Mouse (Mus musculus): Measurements from ENCODE around the gene Arhgef3. TPM values are rescaled to one million over a fixed set of nuclear protein-coding genes. Genes with fewer than 3 reads are reported as not detected.

The Arhgef3 gene
- total RNA-seq, 1 experiment = 7.6 TPM

GRCm38 (mm10) chr14:27175343-27175742 is 60.6 kb downstream of the Arhgef3 start:
- Histone ChIP-seq H3K27ac (ENCODE audit: insufficient read depth, low read depth, low read length, poor library complexity, severe bottlenecking) (no peak overlapping the region), H3K4me1 (ENCODE audit: control insufficient read depth in 2 of 2, insufficient read depth in 2 of 2, low read length in 2 of 2, poor library complexity in 1 of 2) (peaks cover 3 to 15% of the 10 kb centered on the region in 2 experiments; a peak in 2 of 4 replicates), H3K9ac (ENCODE audit: insufficient read depth, low read depth, low read length, poor library complexity, severe bottlenecking) (no peak overlapping the region), H3K36me3 (ENCODE audit: control insufficient read depth, insufficient read depth, low read length, poor library complexity, severe bottlenecking) (no peaks in the 10 kb centered on the region), H3K4me3 (ENCODE audit: insufficient read depth in 1 of 2, low read depth in 1 of 2, low read length in 2 of 2, poor library complexity in 1 of 2, severe bottlenecking in 1 of 2) (no peak overlapping the region), H3K9me3 (ENCODE audit: control insufficient read depth, insufficient read depth, low read depth, low read length) (no peaks in the 10 kb centered on the region)
- TF ChIP-seq MAFK (IDR thresholded peaks at IDR 0.05; ENCODE audit: insufficient read depth, low read depth, low read length) (no peak), ZC3H11A (IDR thresholded peaks at IDR 0.05; ENCODE audit: borderline replicate concordance, low read depth, low read length) (no peak), ZNF384 (IDR thresholded peaks at IDR 0.05; ENCODE audit: low read depth, low read length) (no peak), CHD2 (IDR thresholded peaks at IDR 0.05; ENCODE audit: low read depth, low read length) (no peak), HCFC1 (IDR thresholded peaks at IDR 0.05; ENCODE audit: borderline replicate concordance, insufficient read depth, low read length) (no peak)
- in situ Hi-C loops (cut with MboI; ENCODE audit: low sequenced_read_pairs in 2 of 2, unreplicated experiment in 2 of 2) = loop anchor here (25.0 kb wide), 1 partner anchor 562 kb away; no protein-coding TSS in a partner anchor
- DNase-seq (ENCODE audit: low read depth, low spot score) = no peak

- Histone ChIP-seq H3K4me3 (ENCODE audit: insufficient read depth in 1 of 2, low read depth in 1 of 2, low read length in 2 of 2, poor library complexity in 1 of 2, severe bottlenecking in 1 of 2) (no peak overlapping the region), H3K27ac (ENCODE audit: insufficient read depth, low read depth, low read length, poor library complexity, severe bottlenecking) (no peak overlapping the region), H3K4me1 (ENCODE audit: control insufficient read depth in 2 of 2, insufficient read depth in 2 of 2, low read length in 2 of 2, poor library complexity in 1 of 2) (peaks cover 3 to 19% of the 10 kb centered on the region in 2 experiments; a peak in 2 of 4 replicates), H3K36me3 (ENCODE audit: control insufficient read depth, insufficient read depth, low read length, poor library complexity, severe bottlenecking) (no peaks in the 10 kb centered on the region), H3K9ac (ENCODE audit: insufficient read depth, low read depth, low read length, poor library complexity, severe bottlenecking) (no peak overlapping the region), H3K9me3 (ENCODE audit: control insufficient read depth, insufficient read depth, low read depth, low read length) (no peaks in the 10 kb centered on the region)
- in situ Hi-C loops (cut with MboI; ENCODE audit: low sequenced_read_pairs in 2 of 2, unreplicated experiment in 2 of 2) = loop anchor here (25.0 kb wide), 1 partner anchor 559 kb away; no protein-coding TSS in a partner anchor
- DNase-seq (ENCODE audit: low read depth, low spot score) = no peak
- TF ChIP-seq ZC3H11A (IDR thresholded peaks at IDR 0.05; ENCODE audit: borderline replicate concordance, low read depth, low read length) (no peak), ZNF384 (IDR thresholded peaks at IDR 0.05; ENCODE audit: low read depth, low read length) (no peak), CHD2 (IDR thresholded peaks at IDR 0.05; ENCODE audit: low read depth, low read length) (no peak), MAFK (IDR thresholded peaks at IDR 0.05; ENCODE audit: insufficient read depth, low read depth, low read length) (no peak), HCFC1 (IDR thresholded peaks at IDR 0.05; ENCODE audit: borderline replicate concordance, insufficient read depth, low read length) (no peak)
Observed at GRCm38 (mm10) chr14:27177800-27178559, 63.3 kb downstream of the Arhgef3 start.

DNA sequence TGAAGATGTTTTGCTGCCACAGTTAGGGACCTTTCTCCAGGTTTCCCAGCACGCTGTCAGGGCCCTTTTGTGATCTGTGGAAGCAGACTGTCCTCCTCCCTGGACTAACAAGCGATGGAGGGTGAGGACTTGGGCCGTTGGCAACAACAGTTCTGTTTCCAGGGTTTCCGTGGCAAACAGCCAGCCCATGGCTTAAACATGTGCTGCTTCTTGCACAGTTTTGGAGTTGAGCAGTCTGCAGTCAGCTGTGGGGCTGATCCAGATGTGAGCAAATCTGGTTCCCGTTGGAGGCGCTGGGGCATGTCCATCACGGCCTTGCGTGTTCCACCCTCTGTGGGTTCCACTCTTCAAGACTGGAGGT is 63.8 kb downstream of the Arhgef3 start:
- in situ Hi-C loops (cut with MboI; ENCODE audit: low sequenced_read_pairs in 2 of 2, unreplicated experiment in 2 of 2) = loop anchor here (25.0 kb wide), 1 partner anchor 559 kb away; no protein-coding TSS in a partner anchor
- peaks cover 3 to 19% of the 10 kb centered on the region in 2 experiments; a peak in 2 of 4 replicates for H3K4me1 ChIP-seq (ENCODE audit: control insufficient read depth in 2 of 2, insufficient read depth in 2 of 2, low read length in 2 of 2, poor library complexity in 1 of 2)
- no peaks in the 10 kb centered on the region for H3K9me3 ChIP-seq (ENCODE audit: control insufficient read depth, insufficient read depth, low read depth, low read length)
- no peaks in the 10 kb centered on the region for H3K36me3 ChIP-seq (ENCODE audit: control insufficient read depth, insufficient read depth, low read length, poor library complexity, severe bottlenecking)
- no peak overlapping the region for H3K4me3 ChIP-seq (ENCODE audit: insufficient read depth in 1 of 2, low read depth in 1 of 2, low read length in 2 of 2, poor library complexity in 1 of 2, severe bottlenecking in 1 of 2)
- DNase-seq (ENCODE audit: low read depth, low spot score) = no peak
- TF ChIP-seq MAFK (IDR thresholded peaks at IDR 0.05; ENCODE audit: insufficient read depth, low read depth, low read length) (no peak), HCFC1 (IDR thresholded peaks at IDR 0.05; ENCODE audit: borderline replicate concordance, insufficient read depth, low read length) (no peak), CHD2 (IDR thresholded peaks at IDR 0.05; ENCODE audit: low read depth, low read length) (no peak), ZC3H11A (IDR thresholded peaks at IDR 0.05; ENCODE audit: borderline replicate concordance, low read depth, low read length) (no peak), ZNF384 (IDR thresholded peaks at IDR 0.05; ENCODE audit: low read depth, low read length) (no peak)
- no peak overlapping the region for H3K9ac ChIP-seq (ENCODE audit: insufficient read depth, low read depth, low read length, poor library complexity, severe bottlenecking)
- H3K27ac ChIP-seq (ENCODE audit: insufficient read depth, low read depth, low read length, poor library complexity, severe bottlenecking) = no peak overlapping the region; the same call in 1 of the 2 replicates

GRCm38 (mm10) chr14:27179771-27180170 is 65.1 kb downstream of the Arhgef3 start:
- no peak for TF ChIP-seq ZC3H11A (IDR thresholded peaks at IDR 0.05; ENCODE audit: borderline replicate concordance, low read depth, low read length)
- TF ChIP-seq CHD2 (IDR thresholded peaks at IDR 0.05; ENCODE audit: low read depth, low read length) = no peak
- TF ChIP-seq ZNF384 (IDR thresholded peaks at IDR 0.05; ENCODE audit: low read depth, low read length) = no peak
- no peak for TF ChIP-seq MAFK (IDR thresholded peaks at IDR 0.05; ENCODE audit: insufficient read depth, low read depth, low read length)
- no peak for TF ChIP-seq HCFC1 (IDR thresholded peaks at IDR 0.05; ENCODE audit: borderline replicate concordance, insufficient read depth, low read length)
- in situ Hi-C loops (cut with MboI; ENCODE audit: low sequenced_read_pairs in 2 of 2, unreplicated experiment in 2 of 2) = loop anchor here (5.0 to 25.0 kb wide), 3 partner anchors 67 to 558 kb away; partner anchors contain the start of gene Arhgef3 (in 1 of the 2)

More at GRCm38 (mm10) chr14:27179771-27180170, 65.1 kb downstream of the Arhgef3 start:
- Histone ChIP-seq H3K27ac (ENCODE audit: insufficient read depth, low read depth, low read length, poor library complexity, severe bottlenecking) (no peak overlapping the region), H3K4me1 (ENCODE audit: control insufficient read depth in 2 of 2, insufficient read depth in 2 of 2, low read length in 2 of 2, poor library complexity in 1 of 2) (peaks cover 3 to 14% of the 10 kb centered on the region in 2 experiments; a peak in 2 of 4 replicates), H3K9ac (ENCODE audit: insufficient read depth, low read depth, low read length, poor library complexity, severe bottlenecking) (no peak overlapping the region), H3K9me3 (ENCODE audit: control insufficient read depth, insufficient read depth, low read depth, low read length) (no peaks in the 10 kb centered on the region), H3K36me3 (ENCODE audit: control insufficient read depth, insufficient read depth, low read length, poor library complexity, severe bottlenecking) (no peaks in the 10 kb centered on the region), H3K4me3 (ENCODE audit: insufficient read depth in 1 of 2, low read depth in 1 of 2, low read length in 2 of 2, poor library complexity in 1 of 2, severe bottlenecking in 1 of 2) (no peak overlapping the region)
- no peak for DNase-seq (ENCODE audit: low read depth, low spot score)

Data from ES-E14 (cell line).